Mouse (Mus musculus) bone marrow macrophage, adult 2 months (primary cell): ENCODE measurements around the gene Rab14.

Experiments used
- CTCF ChIP-seq: IDR thresholded peaks from 2 replicates; pipeline ENCODE4 v1.5.1; 2012; ENCODE audit warnings: low read depth, mild to moderate bottlenecking, low read length, moderate library complexity
- POLR2A ChIP-seq: IDR thresholded peaks from 2 replicates; pipeline ENCODE4 v1.6.1; 2012; ENCODE audit warnings: mild to moderate bottlenecking, low read depth, low read length, borderline replicate concordance

DNA sequence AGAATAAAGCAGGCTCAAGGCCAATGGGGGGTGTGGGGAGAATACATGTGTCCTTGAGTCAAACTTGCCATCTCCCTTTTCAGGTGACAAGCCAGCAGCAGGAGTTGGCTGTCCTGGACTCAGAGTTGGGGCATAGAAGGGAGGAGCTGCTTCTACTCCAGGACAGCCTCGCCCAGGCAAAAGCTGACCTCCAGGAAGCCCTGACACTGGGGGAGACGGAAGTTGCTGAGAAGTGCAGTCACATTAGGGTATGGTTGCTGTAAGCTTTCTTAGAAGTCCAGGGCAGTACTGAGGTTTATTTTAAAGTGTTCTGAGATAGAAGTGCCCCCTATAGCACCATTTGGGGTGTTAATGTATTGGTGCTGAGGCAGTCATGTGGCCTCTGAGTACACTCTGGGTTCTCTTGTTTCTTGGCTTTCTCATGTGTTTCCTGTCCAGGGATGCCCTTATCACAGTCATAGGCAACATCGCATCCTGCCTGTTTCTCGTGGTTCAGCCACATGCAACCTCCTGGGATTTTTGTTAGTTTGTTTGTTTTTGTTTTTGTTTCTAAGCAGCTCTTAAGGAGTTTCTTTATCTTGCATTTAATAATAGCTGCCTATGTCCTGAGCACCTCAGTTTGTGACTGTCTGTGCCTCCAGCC lies 39.0 kb downstream of the Rab14 start:
- TF ChIP-seq CTCF (no peak), POLR2A (no peak)
